Mouse (Mus musculus): ENCODE results near the gene Fam136a. TPM values are rescaled to one million over a fixed set of nuclear protein-coding genes. Genes with fewer than 3 reads are reported as not detected.

Fam136a gene
- polyA plus RNA-seq, 1 experiment: 13.4 TPM

- Histone ChIP-seq H3K4me1 (ENCODE audit: control insufficient read depth, insufficient read depth, low read length) (no peaks in the 10 kb centered on the region; the same call in 1 of the 2 replicates), H3K27ac (ENCODE audit: control insufficient read depth, insufficient read depth, low read depth, low read length) (no peak overlapping the region)
Measured at GRCm38 (mm10) chr6:86402681-86403607, 37.5 kb downstream of the Fam136a start.

DNA sequence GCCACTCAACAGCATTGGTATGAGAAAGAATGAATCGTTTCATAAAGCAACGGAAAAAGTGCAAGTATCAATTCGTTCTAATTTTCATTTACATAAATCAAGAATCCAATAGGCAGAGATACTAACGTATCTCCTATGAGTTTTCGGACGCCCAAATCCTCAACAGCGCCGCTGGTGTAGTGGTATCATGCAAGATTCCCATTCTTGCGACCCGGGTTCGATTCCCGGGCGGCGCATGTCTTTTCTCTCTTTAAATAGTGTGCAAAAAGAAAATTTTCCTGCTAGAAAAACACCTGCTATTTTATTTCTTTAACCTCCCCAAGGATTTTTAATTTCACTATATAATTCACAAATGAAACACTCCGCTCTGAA is 38.3 kb downstream of the Fam136a start:
- Histone ChIP-seq H3K4me1 (ENCODE audit: control insufficient read depth, insufficient read depth, low read length) (no peaks in the 10 kb centered on the region; the same call in 1 of the 2 replicates), H3K36me3 (ENCODE audit: control insufficient read depth, insufficient read depth, low read length) (0 out of 2 replicates have a peak, but pooled peaks cover 1% of the 10 kb centered on the region), H3K27me3 (ENCODE audit: control insufficient read depth, insufficient read depth, low read length) (no peaks in the 10 kb centered on the region), H3K27ac (ENCODE audit: control insufficient read depth, insufficient read depth, low read depth, low read length) (no peak overlapping the region), H3K4me3 (ENCODE audit: control insufficient read depth, low read depth, low read length) (peak overlapping the region; percentile 90)
- no peak for TF ChIP-seq CTCF (IDR thresholded peaks at IDR 0.05; ENCODE audit: control insufficient read depth, insufficient read depth, insufficient replicate concordance, low read depth, low read length)
- TF ChIP-seq POLR2A (IDR thresholded peaks at IDR 0.05; ENCODE audit: control insufficient read depth, low read depth, low read length): no peak

More at GRCm38 (mm10) chr6:86402681-86403607, 37.5 kb downstream of the Fam136a start:
- Histone ChIP-seq H3K4me3 (ENCODE audit: control insufficient read depth, low read depth, low read length) (no peak overlapping the region), H3K36me3 (ENCODE audit: control insufficient read depth, insufficient read depth, low read length) (0 out of 2 replicates have a peak, but pooled peaks cover 1% of the 10 kb centered on the region), H3K27me3 (ENCODE audit: control insufficient read depth, insufficient read depth, low read length) (no peaks in the 10 kb centered on the region)
- TF ChIP-seq CTCF (IDR thresholded peaks at IDR 0.05; ENCODE audit: control insufficient read depth, insufficient read depth, insufficient replicate concordance, low read depth, low read length) (no peak), POLR2A (IDR thresholded peaks at IDR 0.05; ENCODE audit: control insufficient read depth, low read depth, low read length) (no peak)

GRCm38 (mm10) chr6:86404100-86404861 is 38.8 kb downstream of the Fam136a start, which contains the start of gene Tia1:
TSS of gene Tia1 (plus strand) at chr6:86404219.
- no peaks in the 10 kb centered on the region for H3K27me3 ChIP-seq (ENCODE audit: control insufficient read depth, insufficient read depth, low read length)
- H3K4me1 ChIP-seq (ENCODE audit: control insufficient read depth, insufficient read depth, low read length): no peaks in the 10 kb centered on the region; the same call in 1 of the 2 replicates
- 0 out of 2 replicates have a peak, but pooled peaks cover 1% of the 10 kb centered on the region for H3K36me3 ChIP-seq (ENCODE audit: control insufficient read depth, insufficient read depth, low read length)
- H3K27ac ChIP-seq (ENCODE audit: control insufficient read depth, insufficient read depth, low read depth, low read length): peak within 1 kb of the TSS; percentile 97
- peak within 1 kb of the TSS; percentile 90 for H3K4me3 ChIP-seq (ENCODE audit: control insufficient read depth, low read depth, low read length)
- TF ChIP-seq POLR2A (IDR thresholded peaks at IDR 0.05; ENCODE audit: control insufficient read depth, low read depth, low read length) (peak; percentile 81), CTCF (IDR thresholded peaks at IDR 0.05; ENCODE audit: control insufficient read depth, insufficient read depth, insufficient replicate concordance, low read depth, low read length) (no peak)

DNA sequence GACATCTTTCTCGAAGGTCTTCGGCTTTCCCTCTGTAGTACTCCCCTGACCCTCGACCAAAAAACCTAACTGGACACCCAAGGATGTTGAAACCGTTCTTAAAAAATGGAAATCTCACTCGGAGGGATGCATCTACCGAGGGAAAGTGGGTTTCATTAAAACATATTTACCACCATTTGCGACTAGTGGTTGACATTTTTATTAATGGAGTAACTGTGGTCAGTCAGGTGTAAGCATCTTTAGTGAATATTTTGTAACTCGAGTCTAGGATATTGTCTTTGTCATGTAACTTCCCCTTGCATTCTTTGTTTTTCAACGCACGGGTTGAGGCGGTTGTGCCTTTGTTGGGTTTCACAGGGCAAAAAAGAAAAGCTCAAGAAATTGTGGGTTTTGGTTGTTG is 39.5 kb downstream of the Fam136a start:
- peak overlapping the region; percentile 5; the same call in 1 of the 2 replicates for H3K27ac ChIP-seq (ENCODE audit: control insufficient read depth, insufficient read depth, low read depth, low read length)

DNA sequence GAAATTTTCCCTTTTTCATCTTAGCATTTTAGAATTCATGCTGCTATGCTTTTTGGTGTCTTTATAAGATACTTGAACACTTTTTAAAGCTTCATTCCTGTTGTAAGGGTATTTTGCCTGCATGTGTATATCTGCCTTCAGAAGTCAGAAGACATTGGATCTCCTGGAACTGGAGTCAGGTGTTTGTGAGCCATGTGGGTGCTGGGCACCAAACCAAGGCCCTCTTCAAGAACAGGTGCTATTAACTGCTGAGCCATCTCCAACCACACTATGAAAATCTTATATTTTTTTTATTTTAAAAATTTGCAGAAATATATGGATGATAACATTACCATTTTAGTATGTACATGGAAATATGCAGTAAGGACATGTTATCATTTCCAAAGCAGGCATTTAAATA is 40.9 kb downstream of the Fam136a start:
- TF ChIP-seq POLR2A (IDR thresholded peaks at IDR 0.05; ENCODE audit: control insufficient read depth, low read depth, low read length) (no peak), CTCF (IDR thresholded peaks at IDR 0.05; ENCODE audit: control insufficient read depth, insufficient read depth, insufficient replicate concordance, low read depth, low read length) (no peak)
- Histone ChIP-seq H3K27ac (ENCODE audit: control insufficient read depth, insufficient read depth, low read depth, low read length) (no peak overlapping the region), H3K4me1 (ENCODE audit: control insufficient read depth, insufficient read depth, low read length) (no peaks in the 10 kb centered on the region; the same call in 1 of the 2 replicates), H3K36me3 (ENCODE audit: control insufficient read depth, insufficient read depth, low read length) (0 out of 2 replicates have a peak, but pooled peaks cover 1% of the 10 kb centered on the region), H3K27me3 (ENCODE audit: control insufficient read depth, insufficient read depth, low read length) (no peaks in the 10 kb centered on the region), H3K4me3 (ENCODE audit: control insufficient read depth, low read depth, low read length) (no peak overlapping the region)

More for the DNA sequence above, 39.5 kb downstream of the Fam136a start:
- Histone ChIP-seq H3K4me1 (ENCODE audit: control insufficient read depth, insufficient read depth, low read length) (no peaks in the 10 kb centered on the region; the same call in 1 of the 2 replicates), H3K36me3 (ENCODE audit: control insufficient read depth, insufficient read depth, low read length) (0 out of 2 replicates have a peak, but pooled peaks cover 1% of the 10 kb centered on the region), H3K27me3 (ENCODE audit: control insufficient read depth, insufficient read depth, low read length) (no peaks in the 10 kb centered on the region), H3K4me3 (ENCODE audit: control insufficient read depth, low read depth, low read length) (peak overlapping the region; percentile 90)
- no peak for TF ChIP-seq POLR2A (IDR thresholded peaks at IDR 0.05; ENCODE audit: control insufficient read depth, low read depth, low read length)
- no peak for TF ChIP-seq CTCF (IDR thresholded peaks at IDR 0.05; ENCODE audit: control insufficient read depth, insufficient read depth, insufficient replicate concordance, low read depth, low read length)

GRCm38 (mm10) chr6:86418711-86419110 is 53.3 kb downstream of the Fam136a start:
- no peak overlapping the region for H3K27ac ChIP-seq (ENCODE audit: control insufficient read depth, insufficient read depth, low read depth, low read length)
- peaks cover 4% of the 10 kb centered on the region for H3K36me3 ChIP-seq (ENCODE audit: control insufficient read depth, insufficient read depth, low read length)

More at GRCm38 (mm10) chr6:86418711-86419110, 53.3 kb downstream of the Fam136a start:
- TF ChIP-seq POLR2A (IDR thresholded peaks at IDR 0.05; ENCODE audit: control insufficient read depth, low read depth, low read length) (no peak), CTCF (IDR thresholded peaks at IDR 0.05; ENCODE audit: control insufficient read depth, insufficient read depth, insufficient replicate concordance, low read depth, low read length) (no peak)
- H3K4me1 ChIP-seq (ENCODE audit: control insufficient read depth, insufficient read depth, low read length): no peaks in the 10 kb centered on the region
- no peaks in the 10 kb centered on the region for H3K27me3 ChIP-seq (ENCODE audit: control insufficient read depth, insufficient read depth, low read length)
- no peak overlapping the region for H3K4me3 ChIP-seq (ENCODE audit: control insufficient read depth, low read depth, low read length)

Measured in testis, adult 2 months (tissue).